In the genomic region with DNA sequence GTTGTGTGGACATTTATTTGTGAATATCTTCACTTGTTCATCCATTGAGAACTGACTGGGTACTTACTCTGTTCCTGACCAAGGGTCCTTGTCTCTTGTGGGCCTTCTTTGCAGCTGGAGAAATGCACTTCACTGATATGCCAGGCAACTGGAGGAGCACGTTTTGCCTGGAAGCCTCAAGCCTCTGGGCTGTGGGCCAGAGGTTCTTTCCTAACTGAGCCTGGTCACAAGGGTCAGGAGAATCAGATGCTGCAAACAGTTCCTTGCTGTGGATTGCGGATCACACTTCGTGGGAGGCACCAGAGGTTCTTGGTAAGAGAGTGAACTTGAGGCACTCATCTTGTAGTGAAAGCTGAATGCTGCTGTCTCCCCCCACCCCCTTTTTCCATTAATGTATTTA, we compare ENCODE assay signal across 23 mouse cellular contexts.
DNase-seq lines count a peak whose midpoint lies in the region; ATAC-seq and TF ChIP-seq lines count a peak whose summit lies in the region.
"Had no signal": no experiment of that assay in that cellular context is flagged by ENCODE, and none has a peak within 500 bp of the region (broad histone marks: within the 10 kb centered on the region; RNA-seq: fewer than 3 reads in every experiment).

No protein-coding gene starts in this region.

- H3K4me2 ChIP-seq in intestine, embryonic 15.5 days (replicated peaks), result no peak overlapping the region
- H3K4me2 ChIP-seq: embryonic facial prominence, embryonic 12.5 days; hindbrain, embryonic 14.5 days; limb, embryonic 12.5 days; liver, embryonic 12.5 days; lung, embryonic 15.5 days; midbrain, embryonic 13.5 days; neural tube, embryonic 12.5 days had no signal

- peak; percentile 52 for DNase-seq in gastrocnemius, adult 2 months
- DNase-seq in gastrocnemius, adult 8-10 months (ENCODE audit: low spot score in 2 of 2), result no peak
- DNase-seq in kidney, postnatal 14 days, result peak; percentile 4
- DNase-seq in kidney, adult 9 months, result no peak
- peak; percentile 40 for DNase-seq in fibroblast of lung, adult 2 months (ENCODE audit: low read depth)
- DNase-seq in lung, postnatal 25 days (ENCODE audit: low spot score), result peak; percentile 1
- no peak for DNase-seq in urinary bladder, postnatal 25 days (ENCODE audit: low spot score)
- DNase-seq: cerebellum, adult 2 months; cerebellum, postnatal 25 days; heart, postnatal 4 days; kidney, adult 2 months had no signal

- no peak for ATAC-seq in intestine, embryonic 15.5 days
- ATAC-seq: forebrain, embryonic 14.5 days; inflammation-experienced regulatory T-cells, adult 6 months; liver, embryonic 12.5 days; midbrain, embryonic 13.5 days had no signal

- H3K27me3 ChIP-seq in intestine, embryonic 15.5 days (replicated peaks), result no peaks in the 10 kb centered on the region
- H3K27me3 ChIP-seq: embryonic facial prominence, embryonic 12.5 days; liver, embryonic 12.5 days; lung, embryonic 15.5 days; midbrain, embryonic 13.5 days; neural tube, embryonic 12.5 days had no signal

- no peaks in the 10 kb centered on the region for H3K9me3 ChIP-seq in intestine, embryonic 15.5 days
- H3K9me3 ChIP-seq: embryonic facial prominence, embryonic 12.5 days; limb, embryonic 12.5 days; liver, embryonic 12.5 days; lung, embryonic 15.5 days; midbrain, embryonic 13.5 days; neural tube, embryonic 12.5 days had no signal

- no peaks in the 10 kb centered on the region for H3K36me3 ChIP-seq in intestine, embryonic 15.5 days
- H3K36me3 ChIP-seq: embryonic facial prominence, embryonic 12.5 days; limb, embryonic 12.5 days; liver, embryonic 12.5 days; lung, embryonic 15.5 days; midbrain, embryonic 13.5 days; neural tube, embryonic 12.5 days had no signal

- H3K4me3 ChIP-seq in gastrocnemius, adult 2 months, result no peak overlapping the region
- H3K4me3 ChIP-seq in intestine, embryonic 15.5 days (replicated peaks), result no peak overlapping the region
- H3K4me3 ChIP-seq: embryonic facial prominence, embryonic 12.5 days; erythroblast, embryonic 14.5 days; limb, embryonic 12.5 days; liver, embryonic 12.5 days; lung, embryonic 15.5 days; megakaryocyte, embryonic 14.5 days; midbrain, embryonic 13.5 days; neural tube, embryonic 12.5 days had no signal

- no peak overlapping the region for H3K27ac ChIP-seq in gastrocnemius, adult 2 months
- no peak overlapping the region for H3K27ac ChIP-seq in intestine, embryonic 15.5 days
- H3K27ac ChIP-seq: embryonic facial prominence, embryonic 12.5 days; hindbrain, embryonic 14.5 days; limb, embryonic 12.5 days; liver, embryonic 12.5 days; lung, embryonic 15.5 days; midbrain, embryonic 13.5 days; neural tube, embryonic 12.5 days had no signal

- intact Hi-C loops in gastrocnemius, adult 2 months (cut with DNase I), result no loop called here

- no peak overlapping the region for H3K9ac ChIP-seq in intestine, embryonic 15.5 days
- H3K9ac ChIP-seq: embryonic facial prominence, embryonic 12.5 days; hindbrain, embryonic 14.5 days; limb, embryonic 12.5 days; liver, embryonic 12.5 days; lung, embryonic 15.5 days; midbrain, embryonic 13.5 days; neural tube, embryonic 12.5 days had no signal

- TF ChIP-seq CTCF in gastrocnemius, adult 2 months (IDR thresholded peaks at IDR 0.05), result no peak

- WGBS in intestine, embryonic 15.5 days, result 61% methylated on average over 3 of the region's 3 CpGs

- H3K4me1 ChIP-seq in intestine, embryonic 15.5 days (replicated peaks), result no peaks in the 10 kb centered on the region
- H3K4me1 ChIP-seq: embryonic facial prominence, embryonic 12.5 days; liver, embryonic 12.5 days; lung, embryonic 15.5 days; midbrain, embryonic 13.5 days; neural tube, embryonic 12.5 days had no signal

Comparison
In these comparisons a context has a peak if more than half of its experiments do, and no peak if none do; other contexts are left out.
1. DNase-seq: peak in gastrocnemius, adult 2 months (single experiment), kidney, postnatal 14 days (single experiment), fibroblast of lung, adult 2 months (single experiment) and lung, postnatal 25 days (single experiment); none in gastrocnemius, adult 8-10 months (0 of 2), kidney, adult 9 months (single experiment) and urinary bladder, postnatal 25 days (single experiment).